Mouse (Mus musculus): Measurements from ENCODE around the gene Ptprt. TPM values are rescaled to one million over a fixed set of nuclear protein-coding genes. Genes with fewer than 3 reads are reported as not detected.

Ptprt gene
- total RNA-seq, 2 experiments from 2014 or later = 0.84 to 1.00 TPM

DNA sequence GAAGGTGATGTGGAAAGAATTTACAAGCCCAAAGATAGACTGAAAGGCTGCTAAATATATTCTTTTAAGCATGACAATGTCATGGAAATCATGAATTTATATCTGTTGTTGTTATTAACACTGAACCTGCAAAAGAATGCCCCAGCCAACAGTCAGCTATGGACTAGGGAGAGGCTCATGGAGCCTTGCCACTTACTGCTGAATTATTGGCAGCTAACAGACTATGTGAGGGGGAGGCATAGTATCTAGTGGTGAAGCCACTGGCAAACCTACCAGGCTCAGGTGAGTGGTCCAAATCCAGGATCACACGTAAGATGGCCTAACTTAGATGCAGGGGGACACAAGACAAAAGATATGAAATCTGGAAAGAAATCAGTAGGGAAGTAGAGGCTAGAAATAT lies 847.6 kb downstream of the Ptprt start:
- intact Hi-C loops (cut with DNase I; ENCODE audit: low total_unique reads) = no loop called here
- no peak for DNase-seq

DNA sequence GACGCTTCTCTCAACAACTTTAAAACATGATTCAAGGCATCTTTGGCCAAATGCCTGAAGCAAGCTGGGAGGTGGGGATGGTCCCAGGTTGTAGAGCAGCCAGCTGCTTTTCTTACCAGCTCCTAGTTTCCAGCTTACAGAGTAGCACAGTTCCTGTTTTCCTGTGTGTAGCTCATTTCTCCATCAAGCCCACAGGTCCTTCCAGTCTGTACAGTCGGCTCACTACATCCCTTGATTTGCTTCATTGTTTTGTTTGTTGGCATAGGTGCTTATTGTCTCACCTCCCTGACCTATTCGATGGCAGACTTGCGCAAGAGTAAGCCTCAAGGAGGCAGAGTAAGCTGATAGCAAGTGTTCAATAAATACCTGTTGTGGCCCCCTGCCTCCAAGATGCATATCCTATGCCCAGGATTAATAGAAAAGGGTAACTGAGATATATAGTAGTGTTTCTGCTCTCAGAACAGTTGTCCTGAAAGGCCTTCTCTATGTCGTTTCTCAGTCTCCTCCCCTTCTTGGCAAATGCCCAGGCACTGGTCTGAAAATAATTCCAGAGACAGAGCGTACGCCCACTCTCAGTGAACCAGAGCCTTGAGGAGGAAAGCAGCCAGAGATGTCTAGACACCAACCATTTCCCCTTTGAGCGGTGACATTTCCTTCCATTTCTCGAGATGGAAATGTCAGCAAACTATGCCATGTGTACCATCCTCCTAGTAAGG lies 852.7 kb downstream of the Ptprt start:
- DNase-seq = no peak
- intact Hi-C loops (cut with DNase I; ENCODE audit: low total_unique reads) = no loop called here

DNA sequence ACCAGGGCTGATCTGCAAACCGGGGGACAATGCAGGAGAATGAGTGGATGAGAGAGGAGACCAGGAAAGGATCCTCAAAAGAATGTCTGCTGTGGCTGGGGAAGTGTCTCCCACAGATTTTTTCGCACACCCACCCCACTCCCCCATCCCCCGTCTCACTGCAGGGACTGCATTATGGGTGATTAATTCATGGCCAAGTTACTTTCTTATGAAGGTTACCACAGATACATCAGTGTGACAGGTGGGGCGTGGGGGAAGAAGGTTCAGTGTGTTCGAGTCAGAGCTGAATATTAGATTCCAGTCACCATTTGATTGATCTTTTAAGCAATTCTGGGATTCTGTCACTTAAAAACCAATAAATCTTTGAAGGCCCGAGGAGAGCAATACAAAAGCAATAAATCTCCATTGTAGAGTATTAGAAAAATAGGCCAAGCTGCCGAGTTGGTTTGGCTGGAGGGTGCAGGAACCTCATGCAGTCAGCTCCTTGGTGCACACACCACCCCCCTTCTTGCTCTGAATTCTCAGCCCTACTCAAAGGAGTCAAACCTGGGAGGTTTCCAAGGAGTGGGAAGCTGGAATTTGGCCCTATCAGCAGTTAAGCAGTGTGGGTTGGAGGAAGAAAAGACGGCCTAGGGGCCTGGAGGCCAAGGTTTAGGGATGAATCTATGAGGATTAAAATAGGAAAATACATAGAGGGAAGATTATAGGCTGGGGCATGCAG lies 854.5 kb downstream of the Ptprt start:
- no peak for DNase-seq
- intact Hi-C loops (cut with DNase I; ENCODE audit: low total_unique reads) = no loop called here

DNA sequence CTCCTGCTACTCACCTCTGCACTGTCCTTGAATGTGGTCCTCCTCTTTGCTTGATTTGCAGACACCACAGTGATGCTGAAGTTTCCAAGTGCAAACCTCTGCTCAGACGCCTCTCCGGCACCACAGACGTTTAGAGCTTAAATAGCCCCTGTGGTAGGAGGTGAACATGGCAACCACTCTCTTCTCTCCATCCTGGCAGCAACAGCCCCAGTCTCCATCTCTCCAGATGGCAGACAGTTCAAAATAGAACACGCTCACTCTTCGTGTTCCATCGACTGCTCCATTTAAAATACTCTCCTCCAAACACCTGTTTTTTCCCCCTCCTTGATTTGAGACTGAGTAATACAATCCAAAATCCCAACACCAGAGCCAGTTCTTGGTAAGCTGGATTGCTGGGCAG lies 861.0 kb downstream of the Ptprt start:
- DNase-seq = no peak
- intact Hi-C loops (cut with DNase I; ENCODE audit: low total_unique reads) = no loop called here

DNA sequence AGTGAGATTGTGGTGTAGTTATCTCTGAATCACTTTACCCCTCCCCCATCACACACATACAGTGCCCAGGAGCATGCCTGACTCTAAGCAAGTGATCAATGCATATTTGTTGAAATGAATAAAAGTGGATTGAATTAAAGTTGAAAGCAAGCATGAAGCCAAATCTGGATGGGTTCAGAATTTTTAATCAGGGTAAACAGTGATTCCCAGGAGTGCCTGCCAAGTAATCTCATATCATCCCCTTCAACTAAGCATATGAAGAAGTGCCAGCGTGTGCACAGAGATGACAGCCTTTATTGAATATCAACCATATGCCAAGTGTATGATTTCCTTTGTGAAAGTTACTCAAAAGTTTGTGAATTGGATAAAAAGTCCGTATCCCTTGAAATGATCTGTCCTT lies 893.4 kb downstream of the Ptprt start:
- DNase-seq = no peak
- intact Hi-C loops (cut with DNase I; ENCODE audit: low total_unique reads) = no loop called here

DNA sequence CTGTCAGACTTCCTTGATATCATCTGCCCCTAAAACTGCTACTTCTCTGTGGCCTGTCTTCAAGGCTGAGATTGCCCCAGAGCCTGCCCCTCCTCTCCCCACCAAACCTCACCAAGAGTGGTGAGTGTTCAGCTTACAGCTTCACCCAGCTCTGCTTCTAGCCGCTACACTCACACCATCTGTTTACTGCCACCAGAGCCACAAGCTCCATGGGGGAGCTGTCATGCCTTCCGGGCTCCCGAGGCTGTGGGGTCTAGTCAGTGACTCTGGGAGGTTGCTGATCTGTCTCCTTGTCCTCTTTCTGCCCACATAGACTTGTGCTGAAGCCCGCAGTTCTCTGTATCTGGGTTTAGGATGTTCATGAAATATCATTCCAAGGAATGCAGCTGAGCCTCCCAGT lies 947.9 kb downstream of the Ptprt start:
- no peak for DNase-seq
- intact Hi-C loops (cut with DNase I; ENCODE audit: low total_unique reads) = no loop called here

DNA sequence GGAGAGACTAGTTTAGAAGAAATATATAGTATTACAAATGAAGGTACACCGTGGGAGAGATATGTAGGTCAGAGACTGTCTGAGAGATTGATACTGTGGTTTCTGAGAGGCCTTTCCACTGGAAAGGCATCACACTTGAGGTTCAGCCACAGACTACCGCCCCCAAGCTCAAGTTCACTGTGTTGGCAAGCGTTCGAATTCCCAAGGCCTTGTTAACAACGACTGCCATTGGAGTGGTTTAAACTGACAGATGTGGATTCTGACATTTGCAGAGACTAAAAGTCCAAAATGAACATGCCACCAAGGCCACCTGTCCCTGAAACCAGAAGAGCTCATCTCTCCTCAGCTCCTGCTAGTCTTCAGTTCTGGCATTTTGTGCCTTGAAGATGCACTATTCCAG lies 951.6 kb downstream of the Ptprt start:
- DNase-seq = no peak
- intact Hi-C loops (cut with DNase I; ENCODE audit: low total_unique reads) = no loop called here

DNA sequence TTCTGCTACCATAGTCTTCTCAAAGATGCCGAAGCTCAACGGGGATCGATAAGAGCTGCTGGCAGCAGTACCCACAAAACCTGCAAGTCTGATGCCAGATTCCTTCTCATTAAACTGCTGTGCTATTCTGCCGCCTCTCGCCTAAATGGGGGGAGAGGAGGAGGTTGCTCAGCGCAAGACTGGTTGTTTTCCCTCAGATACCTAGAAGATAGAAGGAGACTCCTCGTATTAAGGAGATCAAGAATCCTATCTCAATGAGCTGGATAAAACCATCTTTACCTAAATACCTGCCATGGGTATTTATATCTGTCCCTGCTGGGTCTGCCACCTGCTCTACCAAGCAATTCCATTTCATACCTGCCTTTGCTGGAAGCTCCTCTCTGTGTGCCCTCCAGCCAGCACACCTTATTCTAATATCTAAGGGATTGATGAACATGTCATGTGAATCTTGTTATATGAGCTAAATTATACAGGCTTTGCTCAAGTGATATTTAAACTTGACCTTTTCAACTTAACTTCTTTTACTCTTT lies 954.5 kb downstream of the Ptprt start:
- no peak for DNase-seq
- intact Hi-C loops (cut with DNase I; ENCODE audit: low total_unique reads) = no loop called here

DNA sequence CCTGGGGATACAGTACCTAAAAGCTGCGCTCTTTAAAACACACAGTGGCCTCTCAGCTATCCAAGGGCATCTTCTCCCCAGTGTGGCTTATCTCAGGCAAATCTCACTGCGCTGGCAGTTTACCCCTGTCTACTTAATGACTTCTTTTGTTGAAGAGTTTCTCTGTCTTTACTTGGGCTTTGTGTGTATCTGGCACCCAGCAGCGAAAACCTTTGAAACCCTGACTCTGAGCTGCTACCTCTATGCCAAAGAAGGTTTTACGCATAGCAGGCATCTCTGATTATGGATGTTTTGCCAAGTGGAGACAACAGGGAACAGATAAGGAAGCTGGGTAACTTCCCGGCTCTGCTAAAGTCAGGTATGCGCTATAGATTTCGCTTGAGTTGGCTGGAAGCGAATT lies 956.1 kb downstream of the Ptprt start:
- intact Hi-C loops (cut with DNase I; ENCODE audit: low total_unique reads) = no loop called here
- no peak for DNase-seq

DNA sequence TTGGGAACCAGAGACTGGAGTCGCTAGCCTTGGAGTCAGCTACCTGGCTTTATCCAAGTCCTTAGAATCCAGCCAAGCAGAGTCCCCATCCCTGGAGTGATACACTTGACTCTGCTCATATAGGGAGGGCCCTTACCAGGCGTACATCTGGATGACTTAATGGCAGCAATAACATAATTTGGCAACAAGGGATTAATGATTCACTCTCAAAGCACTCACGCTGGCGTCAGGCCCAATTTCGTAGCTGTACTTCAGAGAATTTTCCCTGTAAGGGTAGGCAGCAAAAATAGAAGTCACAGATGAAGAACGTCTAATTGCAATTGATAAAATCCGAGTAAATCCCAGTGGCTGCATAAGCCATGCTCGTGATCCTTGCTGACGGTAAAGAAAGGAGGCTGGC lies 956.5 kb downstream of the Ptprt start:
- intact Hi-C loops (cut with DNase I; ENCODE audit: low total_unique reads) = no loop called here
- DNase-seq = peak; percentile 35

DNA sequence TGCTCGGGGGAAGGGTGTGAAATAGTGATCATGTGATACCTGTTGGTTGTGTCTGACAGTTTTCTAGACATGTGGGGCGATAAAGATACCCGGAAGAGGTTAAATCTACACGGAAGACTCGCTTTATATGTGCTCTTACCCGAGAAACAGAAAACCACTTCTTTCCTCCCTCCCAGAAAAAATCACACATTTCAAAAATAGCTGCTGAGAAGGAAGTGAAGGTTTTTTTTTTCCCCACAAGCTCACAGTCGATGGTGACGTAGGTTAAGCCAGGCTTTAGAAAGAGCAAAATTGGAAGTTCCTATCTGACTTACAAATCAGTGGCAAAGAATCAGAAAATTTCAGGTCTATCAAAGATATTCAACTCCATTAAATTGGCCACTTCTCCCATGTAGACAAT lies 965.1 kb downstream of the Ptprt start:
- DNase-seq = no peak
- intact Hi-C loops (cut with DNase I; ENCODE audit: low total_unique reads) = no loop called here

DNA sequence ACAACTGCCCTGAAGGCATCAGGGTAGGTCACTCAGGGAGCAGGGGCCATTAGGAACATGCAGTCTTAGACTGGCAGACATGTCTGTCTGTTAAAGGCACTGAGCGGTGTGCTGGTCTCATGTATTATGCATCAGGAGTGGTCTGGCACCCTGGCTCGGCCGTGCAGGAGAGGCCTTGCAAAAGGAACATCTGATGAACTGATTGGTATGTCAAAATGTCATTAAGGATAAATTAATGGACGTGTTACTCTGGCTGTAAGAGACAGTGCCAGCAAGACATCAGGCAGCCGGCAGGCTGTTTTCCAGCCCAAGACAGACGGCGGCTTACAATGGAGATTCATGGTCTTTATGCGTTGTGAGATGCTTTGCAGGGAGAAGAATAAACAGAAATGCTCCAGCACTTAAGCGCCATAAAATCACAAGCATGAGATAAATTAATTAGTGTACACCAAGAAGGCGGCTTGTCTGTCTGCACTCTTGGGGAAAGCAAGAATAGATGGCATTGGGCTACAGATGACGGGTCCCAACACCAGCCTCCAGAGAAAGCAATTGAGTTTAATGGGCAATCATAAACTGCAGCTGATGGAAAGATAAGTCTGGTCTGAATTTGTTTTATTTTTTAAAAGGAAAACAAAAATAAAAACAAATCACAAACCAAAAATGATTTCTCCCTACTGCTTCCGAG lies 992.5 kb downstream of the Ptprt start:
- intact Hi-C loops (cut with DNase I; ENCODE audit: low total_unique reads) = no loop called here
- no peak for DNase-seq

DNA sequence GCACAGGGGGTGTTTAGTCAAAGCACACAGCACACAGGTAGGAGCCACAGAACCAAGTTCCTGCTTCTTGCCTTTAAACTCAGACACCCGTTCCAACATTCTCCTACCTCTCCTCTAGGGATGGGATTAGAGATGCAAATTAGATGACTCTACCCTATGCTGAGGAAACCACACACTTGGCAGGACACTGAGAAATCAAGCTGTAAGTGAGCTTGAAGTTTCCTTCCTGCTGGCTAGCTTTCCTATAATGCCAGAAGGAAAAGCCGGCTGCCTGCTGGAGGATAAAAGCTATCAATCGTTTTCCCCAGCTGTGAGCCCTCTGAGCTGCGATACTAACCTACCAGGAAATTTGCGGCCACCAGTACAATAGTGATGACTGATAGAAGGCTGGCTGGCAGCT lies 999.0 kb downstream of the Ptprt start:
- intact Hi-C loops (cut with DNase I; ENCODE audit: low total_unique reads) = no loop called here
- no peak for DNase-seq

DNA sequence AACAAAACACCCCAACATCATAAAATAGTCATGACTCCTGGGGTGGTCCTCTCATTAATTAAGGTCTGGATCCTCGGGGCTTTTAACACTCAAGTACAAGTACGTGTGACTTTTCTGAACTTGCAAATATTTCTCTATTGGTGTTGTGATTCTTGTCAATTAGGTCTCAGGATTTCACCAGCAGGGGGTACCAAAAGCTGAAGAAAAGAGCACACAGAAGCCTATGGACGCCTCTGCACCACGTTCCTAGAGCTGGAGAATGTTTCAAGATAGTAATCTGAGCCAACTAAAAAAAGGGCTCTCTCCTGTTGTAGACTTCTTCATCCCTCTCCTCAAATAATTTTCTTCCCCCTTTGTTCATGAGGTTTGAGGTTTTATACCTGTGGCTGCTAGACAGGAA lies 1000.1 kb downstream of the Ptprt start:
- intact Hi-C loops (cut with DNase I; ENCODE audit: low total_unique reads) = no loop called here
- DNase-seq = no peak

DNA sequence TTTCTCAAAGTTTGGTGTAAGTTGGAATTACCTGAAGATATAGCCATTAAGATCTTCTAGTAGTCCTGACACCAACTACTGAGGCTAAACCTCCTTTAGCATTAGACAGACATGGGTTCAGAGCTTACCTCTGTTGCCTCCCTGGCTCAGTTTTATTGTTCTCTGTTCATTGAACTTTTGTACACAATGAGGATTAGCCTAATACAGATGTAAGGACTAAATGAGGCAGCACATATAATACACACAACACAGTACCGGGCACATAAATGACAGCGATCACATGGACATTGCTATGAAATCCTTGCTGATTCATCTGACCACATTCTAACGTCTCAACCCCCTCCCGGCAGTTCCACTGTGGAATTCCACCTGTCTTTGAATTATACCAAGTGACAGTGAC lies 1003.9 kb downstream of the Ptprt start:
- DNase-seq = no peak
- intact Hi-C loops (cut with DNase I; ENCODE audit: low total_unique reads) = no loop called here

DNA sequence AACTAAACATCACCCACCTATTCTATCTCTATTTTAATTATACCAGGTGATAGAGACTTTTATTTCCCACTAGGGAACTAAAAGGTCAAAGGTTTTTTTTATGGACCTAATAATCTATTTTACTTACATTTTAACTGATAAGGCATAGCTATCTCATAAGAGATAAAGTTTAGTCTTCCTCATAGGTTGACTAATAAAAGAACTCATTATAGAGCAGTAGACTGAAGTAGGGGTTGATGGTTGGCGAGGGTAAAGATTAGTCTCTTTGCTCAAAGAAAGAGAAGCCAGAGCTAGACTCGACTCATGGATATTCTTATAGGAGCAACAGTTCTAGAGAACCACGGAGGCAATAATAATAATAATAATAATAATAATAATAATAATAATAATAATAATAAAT lies 1004.3 kb downstream of the Ptprt start:
- no peak for DNase-seq

DNA sequence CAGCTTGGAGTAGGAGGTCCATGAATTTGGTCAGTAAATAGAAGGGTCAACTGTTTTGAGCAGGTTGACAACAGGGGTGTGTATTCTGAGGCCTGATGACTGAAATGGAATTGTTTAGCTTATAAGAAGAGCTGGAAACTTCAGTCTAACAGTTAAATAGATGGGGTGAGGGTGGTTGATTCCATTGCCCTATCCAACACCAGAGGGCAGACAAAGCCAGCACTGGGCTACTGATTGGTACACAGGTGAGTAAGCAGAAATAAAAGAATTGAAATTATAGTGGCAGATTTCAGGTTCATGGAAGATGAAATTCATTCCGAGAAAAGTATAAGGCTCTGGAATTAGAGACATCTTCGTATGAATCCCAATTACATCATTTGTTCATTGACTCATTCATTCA lies 1020.1 kb downstream of the Ptprt start:
- intact Hi-C loops (cut with DNase I; ENCODE audit: low total_unique reads) = no loop called here
- DNase-seq = no peak

More for the DNA sequence above, 1004.3 kb downstream of the Ptprt start:
- intact Hi-C loops (cut with DNase I; ENCODE audit: low total_unique reads) = no loop called here

DNA sequence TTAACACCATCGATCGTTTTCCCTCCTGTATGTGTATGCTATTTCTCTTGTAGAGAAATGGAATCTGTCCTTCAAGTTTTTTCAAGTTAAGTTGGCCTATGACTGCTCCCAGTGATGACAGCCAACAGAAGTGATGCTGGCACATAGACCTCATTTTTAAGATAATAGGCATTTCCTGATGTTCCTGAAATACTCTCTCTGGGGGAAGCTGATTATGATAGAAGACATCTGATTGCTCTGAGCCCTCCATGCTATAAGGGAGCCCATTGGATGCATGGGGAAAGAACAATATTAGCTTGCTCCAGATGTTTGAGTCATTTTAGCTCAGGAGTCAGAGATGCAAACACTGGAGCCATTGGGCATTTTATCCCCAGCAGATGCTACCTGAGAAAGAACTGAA lies 1026.9 kb downstream of the Ptprt start:
- intact Hi-C loops (cut with DNase I; ENCODE audit: low total_unique reads) = no loop called here
- DNase-seq = no peak

DNA sequence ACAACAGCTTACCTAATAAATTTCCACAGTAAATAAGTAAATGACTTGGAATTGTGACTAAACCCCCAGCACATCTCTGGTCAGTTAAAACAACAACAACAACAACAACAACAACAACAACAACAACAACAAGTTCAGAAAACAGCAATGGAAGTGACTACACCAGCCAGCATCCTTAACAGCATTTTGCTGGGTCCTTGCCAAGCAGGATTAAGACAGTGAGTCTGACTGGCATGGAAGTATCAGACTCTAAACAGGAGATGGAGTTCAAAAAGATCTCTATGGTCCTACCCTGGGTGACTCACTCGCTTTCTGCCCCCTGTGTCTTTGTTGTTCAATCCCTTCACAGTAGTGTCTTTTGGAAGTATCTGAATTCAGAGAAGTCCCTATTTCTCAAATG lies 1035.1 kb downstream of the Ptprt start:
- intact Hi-C loops (cut with DNase I; ENCODE audit: low total_unique reads) = no loop called here

DNA sequence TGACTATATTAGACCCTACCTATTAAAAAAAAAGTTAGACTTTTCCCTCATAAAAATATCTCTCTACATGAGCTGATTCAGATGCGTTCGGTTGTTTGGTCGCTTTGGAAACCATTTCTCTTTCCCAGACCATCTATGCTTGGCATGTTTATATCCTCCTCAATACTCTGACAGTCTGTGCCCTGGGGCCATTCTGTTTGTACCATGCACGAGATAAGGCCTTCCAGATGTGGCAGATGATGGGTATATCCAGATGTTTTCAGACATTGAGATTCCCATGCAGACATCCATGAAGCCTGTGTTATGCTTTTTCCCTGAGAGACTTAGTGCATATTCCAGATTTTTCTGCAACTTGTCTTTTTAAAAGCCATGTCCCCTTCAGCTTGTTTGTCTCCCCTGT lies 1052.5 kb downstream of the Ptprt start:
- intact Hi-C loops (cut with DNase I; ENCODE audit: low total_unique reads) = no loop called here
- no peak for DNase-seq

More for the DNA sequence above, 1035.1 kb downstream of the Ptprt start:
- no peak for DNase-seq

DNA sequence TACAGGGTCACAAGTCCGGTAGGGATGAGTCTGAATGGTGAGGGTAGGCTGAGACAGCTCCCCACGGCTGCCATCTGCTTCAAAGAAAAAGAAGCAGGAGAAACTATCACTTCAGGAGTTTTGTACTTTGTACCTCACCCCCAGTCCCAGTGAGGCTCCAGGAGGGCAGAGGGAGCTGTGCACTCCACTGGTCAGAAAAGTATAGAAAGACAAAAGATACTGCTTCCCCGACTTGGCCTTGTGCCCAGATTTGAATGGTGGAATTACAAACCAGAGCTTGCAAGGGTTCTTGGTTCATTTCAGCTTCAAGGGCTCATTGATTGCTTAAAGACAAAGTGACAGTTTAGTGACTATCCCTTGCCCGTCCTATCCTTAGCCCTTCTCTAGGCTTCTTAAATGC lies 1053.6 kb downstream of the Ptprt start:
- intact Hi-C loops (cut with DNase I; ENCODE audit: low total_unique reads) = no loop called here
- DNase-seq = no peak
